Mouse (Mus musculus) kidney, embryonic 14.5 days (tissue): ENCODE results near the gene Vwa5b2. TPM values are rescaled to one million over a fixed set of nuclear protein-coding genes. Genes with fewer than 3 reads are reported as not detected.
A peak's percentile ranks its signal among the peaks of the same experiment; 100 is the strongest.

Source experiments
- ATAC-seq: fragments of 200-750 bp; cut with Nextera tagmentation; 2 replicates; pipeline ENCODE4 v1.8.0; 2017; ENCODE audit warnings: moderate number of reproducible peaks, mild to moderate bottlenecking, moderate TSS enrichment, moderate library complexity; ENCODE audit not compliant: low FRiP score, low TSS enrichment
- H3K27ac ChIP-seq: fragments of 300-500 bp; sonication (generic); 2 replicates; pipeline ENCODE4 v1.5.1; 2014; ENCODE audit warnings: low read depth, mild to moderate bottlenecking, low read length, moderate library complexity, mixed read lengths
- H3K27me3 ChIP-seq: fragments of 300-500 bp; sonication (generic); 2 replicates; pipeline ENCODE4 v1.6.1; 2014; ENCODE audit warnings: mild to moderate bottlenecking, low read length; ENCODE audit not compliant: control insufficient read depth, insufficient read depth
- H3K36me3 ChIP-seq: fragments of 300-500 bp; sonication (generic); 2 replicates; pipeline ENCODE4 v1.6.1; 2014; ENCODE audit warnings: low read length, mixed read lengths; ENCODE audit not compliant: control insufficient read depth, insufficient read depth
- H3K4me1 ChIP-seq: fragments of 300-500 bp; sonication (generic); 2 replicates; pipeline ENCODE4 v1.6.1; 2014; ENCODE audit warnings: low read length, mixed read lengths; ENCODE audit not compliant: control insufficient read depth, insufficient read depth
- H3K4me2 ChIP-seq: fragments of 300-500 bp; sonication (generic); replicated peaks from 2 replicates; pipeline ENCODE4 v1.6.1; 2014; ENCODE audit warnings: low read depth, mild to moderate bottlenecking, low read length
- H3K4me3 ChIP-seq: fragments of 300-500 bp; sonication (generic); 2 replicates; pipeline ENCODE4 v1.5.1; 2014; ENCODE audit warnings: mild to moderate bottlenecking, low read length
- H3K9ac ChIP-seq: fragments of 300-500 bp; sonication (generic); 2 replicates; pipeline ENCODE4 v1.6.1; 2014; ENCODE audit warnings: low read depth, mild to moderate bottlenecking, low read length, moderate library complexity
- H3K9me3 ChIP-seq: fragments of 300-500 bp; sonication (generic); 2 replicates; pipeline ENCODE4 v1.6.1; 2016; ENCODE audit warnings: low read length; ENCODE audit not compliant: control insufficient read depth
- WGBS: fragments of 180-500 bp; shearing (Covaris S2); extraction: QIAGEN DNeasy Blood & Tissue Kit; methylation state at CpG from one replicate; pipeline ENCODE4 v1.1.7; 2014; 5-methylcytosine and 5-hydroxymethylcytosine counted together
- polyA plus RNA-seq: library from polyadenylated mRNA; unstranded; fragments of >200 nt; fragmentation: Nextera tagmentation; extraction: Ambion mirVana; gene quantifications from 2 replicates; pipeline ENCODE4 v1.2.1, GENCODE M21; 2014

Gene Vwa5b2
- 0.79 and 1.3 TPM in 2 replicates for polyA plus RNA-seq

DNA sequence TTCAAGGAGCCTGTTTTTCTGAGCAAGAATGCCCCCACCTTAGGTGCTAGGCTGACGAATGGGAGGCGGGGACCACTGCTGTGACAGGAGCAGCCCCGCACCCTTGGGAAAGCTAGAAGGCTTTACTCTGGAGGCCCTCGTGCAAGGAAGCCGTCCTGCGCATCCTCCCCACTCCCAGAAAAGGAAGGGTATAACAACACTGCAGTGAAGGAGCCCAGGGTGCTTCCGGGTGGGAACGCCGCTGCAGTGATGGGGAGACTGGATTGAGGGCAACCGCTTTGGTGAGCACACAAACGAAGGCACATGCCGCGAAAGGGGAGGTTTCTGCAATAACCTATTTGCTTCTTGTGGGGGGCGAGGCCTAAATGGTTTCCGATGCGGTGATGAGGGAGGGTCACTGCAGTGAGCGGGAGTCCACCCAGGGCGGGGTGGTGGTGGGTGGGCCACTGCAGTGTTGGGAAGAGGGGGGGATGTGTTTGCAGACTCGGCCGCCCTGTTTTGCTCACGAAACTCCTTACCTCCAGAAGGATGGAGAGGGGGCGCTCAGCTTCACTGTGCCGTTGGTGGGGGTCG lies at the start of gene Vwa5b2:
TSS of gene Vwa5b2 (plus strand) at position 106 of the 573 bp plus-strand sequence.
- no peaks in the 10 kb centered on the region; the same call in 1 of the 2 replicates for H3K4me1 ChIP-seq
- H3K27me3 ChIP-seq = peaks cover 55% of the 10 kb centered on the region
- peak within 1 kb of the TSS; percentile 46 for H3K4me3 ChIP-seq
- 0 out of 2 replicates have a peak, but pooled peaks cover 2% of the 10 kb centered on the region for H3K9me3 ChIP-seq
- under 1% methylated on average over 24 of the region's 24 CpGs for WGBS
- no peaks in the 10 kb centered on the region for H3K36me3 ChIP-seq
- peak within 1 kb of the TSS; percentile 84 for H3K4me2 ChIP-seq
- peak; percentile 50 for ATAC-seq
- H3K27ac ChIP-seq = no peak within 1 kb of the TSS
- H3K9ac ChIP-seq = peak within 1 kb of the TSS; percentile 49; the same call in 1 of the 2 replicates

DNA sequence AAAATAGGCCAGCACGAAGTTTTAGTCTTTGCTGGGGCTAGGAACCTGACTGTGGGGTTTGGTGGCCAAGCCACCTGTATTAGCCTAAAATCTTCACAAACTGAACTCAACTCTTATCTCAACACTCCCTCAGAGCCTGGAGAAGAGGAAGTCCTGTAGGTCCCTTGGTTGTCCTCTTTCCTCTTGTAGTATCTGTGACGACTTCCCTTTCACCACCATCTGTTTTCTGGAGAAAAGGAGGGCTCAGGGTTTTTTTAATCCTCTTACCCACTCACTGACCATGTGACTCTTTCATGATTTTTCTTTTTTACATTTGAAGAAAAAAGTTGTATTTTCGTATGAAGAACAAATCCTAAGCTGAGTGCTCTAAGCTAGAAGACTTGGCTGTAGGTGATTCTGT lies 49.6 kb upstream of the Vwa5b2 start:
- no peak for ATAC-seq
- Histone ChIP-seq H3K4me1 (peaks cover 22% of the 10 kb centered on the region), H3K27ac (no peak overlapping the region), H3K27me3 (no peaks in the 10 kb centered on the region), H3K4me3 (no peak overlapping the region), H3K9me3 (no peaks in the 10 kb centered on the region), H3K36me3 (peaks cover 65% of the 10 kb centered on the region), H3K4me2 (no peak overlapping the region), H3K9ac (no peak overlapping the region)
- 82% methylated on average over 3 of the region's 3 CpGs for WGBS

DNA sequence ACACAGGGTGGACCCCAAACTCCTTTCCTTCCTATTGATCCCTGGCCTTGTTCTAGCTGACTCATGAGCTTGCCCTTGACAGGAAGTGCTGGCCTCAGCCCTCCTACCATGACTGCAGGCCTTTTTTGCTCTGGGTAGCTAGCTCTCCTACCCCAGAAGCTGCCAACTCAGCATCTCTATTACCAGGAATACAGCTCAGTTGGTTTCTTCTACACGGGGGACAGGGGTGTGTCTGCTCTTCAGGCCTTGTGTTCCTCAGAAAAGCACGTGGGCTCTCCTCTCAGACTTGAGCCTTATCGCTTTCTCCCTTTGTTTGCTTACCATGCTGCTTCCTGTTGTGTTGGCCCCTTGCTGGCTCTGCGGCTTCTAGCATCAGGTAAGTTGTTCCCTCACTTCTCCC lies 48.8 kb upstream of the Vwa5b2 start:
- 88% methylated on average over 4 of the region's 4 CpGs for WGBS
- Histone ChIP-seq H3K4me2 (no peak overlapping the region), H3K36me3 (peaks cover 71% of the 10 kb centered on the region), H3K9me3 (no peaks in the 10 kb centered on the region), H3K4me1 (peaks cover 22% of the 10 kb centered on the region), H3K4me3 (no peak overlapping the region), H3K27me3 (no peaks in the 10 kb centered on the region), H3K27ac (no peak overlapping the region), H3K9ac (no peak overlapping the region)
- ATAC-seq = no peak

GRCm38 (mm10) chr16:20545696-20546095 lies 43.6 kb upstream of the Vwa5b2 start:
- Histone ChIP-seq H3K9ac (no peak overlapping the region), H3K4me2 (no peak overlapping the region), H3K4me1 (peaks cover 11% of the 10 kb centered on the region; the same call in 1 of the 2 replicates), H3K36me3 (peaks cover 54% of the 10 kb centered on the region), H3K27ac (no peak overlapping the region), H3K4me3 (no peak overlapping the region), H3K9me3 (no peaks in the 10 kb centered on the region), H3K27me3 (no peaks in the 10 kb centered on the region)
- ATAC-seq = no peak
- WGBS = 90% methylated on average over 10 of the region's 10 CpGs

- Histone ChIP-seq H3K36me3 (peaks cover 53% of the 10 kb centered on the region), H3K27me3 (no peaks in the 10 kb centered on the region), H3K9ac (peak overlapping the region; percentile 64; the same call in 1 of the 2 replicates), H3K4me2 (peak overlapping the region; percentile 48), H3K4me3 (peak overlapping the region; percentile 74), H3K9me3 (no peaks in the 10 kb centered on the region), H3K4me1 (peaks cover 11% of the 10 kb centered on the region; the same call in 1 of the 2 replicates), H3K27ac (peak overlapping the region; percentile 25; the same call in 1 of the 2 replicates)
- no peak for ATAC-seq
- WGBS = 50% methylated on average over 5 of the region's 5 CpGs
Measured at GRCm38 (mm10) chr16:20547423-20547822, 41.8 kb upstream of the Vwa5b2 start.

DNA sequence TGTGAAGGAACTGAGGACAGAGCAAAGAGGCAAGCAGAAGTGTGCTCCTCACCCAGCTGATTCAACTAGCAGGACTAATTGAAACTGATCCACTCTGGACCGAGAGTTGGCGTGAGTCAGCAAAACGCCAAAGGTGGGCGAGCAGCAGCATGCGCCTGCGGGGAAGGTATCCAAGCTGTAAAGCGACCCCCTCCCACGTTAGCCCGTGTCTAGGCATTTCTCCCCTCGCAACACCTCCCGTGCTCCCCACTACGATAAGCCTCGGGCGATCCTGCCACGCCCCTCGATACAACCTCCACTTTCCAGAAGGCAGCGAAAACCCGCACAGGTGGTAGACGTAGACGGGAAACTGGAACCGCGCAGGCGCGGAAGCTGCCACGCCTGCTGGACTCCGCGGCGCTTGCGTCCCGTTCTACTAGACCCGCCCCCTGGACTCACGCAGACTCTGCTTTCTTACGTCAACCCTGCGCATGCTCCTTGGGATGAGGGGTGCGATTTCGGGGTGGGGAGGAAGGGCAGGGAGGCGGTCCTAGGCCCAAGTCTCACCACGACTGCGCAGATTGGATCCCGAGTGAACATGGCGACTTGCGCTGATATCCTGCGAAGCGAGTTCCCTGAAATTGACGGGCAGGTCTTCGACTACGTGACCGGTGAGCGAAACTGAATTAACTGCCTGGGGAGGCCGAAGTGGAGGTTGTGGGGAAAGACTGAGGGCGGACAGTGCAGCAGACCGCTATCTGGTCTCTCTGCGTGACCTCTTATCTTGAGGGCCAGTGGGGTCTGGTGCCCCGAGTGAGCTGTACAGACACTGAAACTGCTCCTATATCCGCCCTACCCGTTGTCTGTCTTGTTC lies 40.9 kb upstream of the Vwa5b2 start, which contains the start of gene Abcf3:
TSS of gene Abcf3 (plus strand) at position 482 of the 853 bp plus-strand sequence.
- Histone ChIP-seq H3K4me1 (peaks cover 11% of the 10 kb centered on the region; the same call in 1 of the 2 replicates), H3K9me3 (no peaks in the 10 kb centered on the region), H3K27ac (peak within 1 kb of the TSS; percentile 25; the same call in 1 of the 2 replicates), H3K4me3 (peak within 1 kb of the TSS; percentile 74), H3K36me3 (peaks cover 55% of the 10 kb centered on the region), H3K27me3 (no peaks in the 10 kb centered on the region), H3K9ac (peak within 1 kb of the TSS; percentile 73), H3K4me2 (peak within 1 kb of the TSS; percentile 61)
- WGBS = under 1% methylated on average over 56 of the region's 56 CpGs
- ATAC-seq = peak; percentile 99

DNA sequence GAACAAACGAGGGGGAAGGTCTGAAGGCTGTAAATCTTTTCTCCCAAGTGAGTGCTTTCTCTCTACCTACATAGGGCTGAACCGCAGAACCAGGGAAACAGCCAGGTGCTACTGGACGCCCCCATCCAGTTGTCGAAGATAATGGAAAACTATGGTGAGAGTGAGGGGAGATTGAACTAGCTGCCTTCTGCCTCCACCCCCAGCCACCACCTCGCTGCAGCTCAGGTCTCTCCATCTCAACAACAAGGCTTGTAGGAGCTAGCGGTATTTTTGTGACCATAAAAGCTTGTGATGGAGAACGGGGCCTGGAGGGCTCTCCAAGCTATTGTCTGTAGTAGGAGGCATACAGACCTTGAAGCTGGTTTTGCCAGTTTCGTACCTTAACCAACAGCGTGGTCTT lies 40.1 kb upstream of the Vwa5b2 start:
- Histone ChIP-seq H3K9me3 (no peaks in the 10 kb centered on the region), H3K36me3 (peaks cover 56% of the 10 kb centered on the region), H3K4me3 (peak overlapping the region; percentile 74), H3K4me1 (peaks cover 11% of the 10 kb centered on the region; the same call in 1 of the 2 replicates), H3K27ac (no peak overlapping the region), H3K27me3 (no peaks in the 10 kb centered on the region), H3K9ac (peak overlapping the region; percentile 73), H3K4me2 (peak overlapping the region; percentile 61)
- no peak for ATAC-seq
- 39% methylated on average over 9 of the region's 9 CpGs for WGBS

- Histone ChIP-seq H3K27me3 (no peaks in the 10 kb centered on the region), H3K4me1 (peaks cover 11% of the 10 kb centered on the region; the same call in 1 of the 2 replicates), H3K4me2 (no peak overlapping the region), H3K4me3 (no peak overlapping the region), H3K27ac (no peak overlapping the region), H3K9me3 (no peaks in the 10 kb centered on the region), H3K36me3 (peaks cover 61% of the 10 kb centered on the region), H3K9ac (no peak overlapping the region)
- no peak for ATAC-seq
- 98% methylated on average over 5 of the region's 5 CpGs for WGBS
Measured at GRCm38 (mm10) chr16:20551691-20552090, 37.6 kb upstream of the Vwa5b2 start.
